Mouse (Mus musculus) heart, adult 2 months (tissue): ENCODE measurements at regions not wholly inside any gene's neighbourhood (a gene's known extent, or its start where the extent isn't known, plus 50 kb on each side); places are given as distances from the start of the nearest gene placed in this dataset.

Experiments used
- DNase-seq, 2 experiments: peaks; one replicate each; pipeline ENCODE4 v3.0.0; 2021
- H3K27ac ChIP-seq: fragments of 200-600 bp; 2 replicates; pipeline ENCODE4 v1.8.1; 2022
- H3K27me3 ChIP-seq: fragments of 200-500 bp; 2 replicates; pipeline ENCODE4 v1.6.1; 2012; ENCODE audit warnings: mild to moderate bottlenecking, low read length, inconsistent platforms, mixed read lengths; ENCODE audit not compliant: control insufficient read depth, insufficient read depth
- H3K36me3 ChIP-seq: fragments of 200-500 bp; 2 replicates; pipeline ENCODE4 v1.6.1; 2012; ENCODE audit warnings: low read length, inconsistent platforms; ENCODE audit not compliant: control insufficient read depth, insufficient read depth
- H3K4me1 ChIP-seq: fragments of 200-500 bp; 2 replicates; pipeline ENCODE4 v1.6.1; 2011; ENCODE audit warnings: low read length; ENCODE audit not compliant: control insufficient read depth, insufficient read depth
- H3K4me3 ChIP-seq: fragments of 200-600 bp; 2 replicates; pipeline ENCODE4 v1.8.1; 2022
- H3K79me2 ChIP-seq: fragments of 200-500 bp; replicated peaks from 2 replicates; pipeline ENCODE4 v1.6.1; 2012; ENCODE audit warnings: mild to moderate bottlenecking, inconsistent platforms, low read length, moderate library complexity, mixed read lengths; ENCODE audit not compliant: control insufficient read depth, insufficient read depth
- H3K9ac ChIP-seq: fragments of 200-500 bp; 2 replicates; pipeline ENCODE4 v1.6.1; 2012; ENCODE audit warnings: low read depth, mild to moderate bottlenecking, control low read depth, inconsistent platforms, low read length, mixed read lengths
- CTCF ChIP-seq: fragments of 200-600 bp; IDR thresholded peaks from 2 replicates; pipeline ENCODE4 v1.8.1; 2022; ENCODE audit warnings: antibody characterized with exemption, mild to moderate bottlenecking, moderate library complexity
- EP300 ChIP-seq: fragments of 200-500 bp; IDR thresholded peaks from 2 replicates; pipeline ENCODE4 v1.6.1; 2011; ENCODE audit warnings: low read depth, low read length, control low read depth; ENCODE audit not compliant: insufficient read depth
- POLR2A ChIP-seq: fragments of 200-500 bp; IDR thresholded peaks from 2 replicates; pipeline ENCODE4 v1.6.1; 2011; ENCODE audit warnings: mild to moderate bottlenecking, low read depth, low read length, control low read depth; ENCODE audit not compliant: insufficient read depth
- WGBS: fragments of 180-500 bp; shearing (Covaris S2); methylation state at CpG from one replicate; pipeline ENCODE4 v1.1.7; 2018; 5-methylcytosine and 5-hydroxymethylcytosine counted together
- intact Hi-C: fragments of 180-260 bp; cut with DNase I; formaldehyde crosslinking; loops from one replicate; pipeline ENCODE4 v1.15.1; 2025

GRCm38 (mm10) chr13:42490956-42491680 is 189.3 kb upstream of the Phactr1 start:
- WGBS: 66% methylated on average over 4 of the region's 4 CpGs
- peaks cover 2% of the 10 kb centered on the region; the same call in 1 of the 2 replicates for H3K36me3 ChIP-seq
- TF ChIP-seq CTCF (no peak), POLR2A (no peak), EP300 (no peak)
- H3K27me3 ChIP-seq: no peaks in the 10 kb centered on the region
- no peaks in the 10 kb centered on the region for H3K79me2 ChIP-seq
- intact Hi-C loops: no loop called here
- H3K27ac ChIP-seq: no peak overlapping the region
- no peak overlapping the region for H3K4me3 ChIP-seq
- peak in 1 of 2 experiments; percentile 12 for DNase-seq
- no peak overlapping the region for H3K9ac ChIP-seq
- H3K4me1 ChIP-seq: peaks cover 3% of the 10 kb centered on the region; the same call in 1 of the 2 replicates

GRCm38 (mm10) chr13:42494371-42494770 is 186.1 kb upstream of the Phactr1 start:
- H3K4me1 ChIP-seq: peaks cover 3% of the 10 kb centered on the region; the same call in 1 of the 2 replicates
- intact Hi-C loops: no loop called here
- TF ChIP-seq CTCF (no peak), POLR2A (no peak), EP300 (no peak)
- H3K4me3 ChIP-seq: no peak overlapping the region
- peak; percentile 18 to 22 for DNase-seq
- peaks cover 2% of the 10 kb centered on the region; the same call in 1 of the 2 replicates for H3K36me3 ChIP-seq
- H3K27ac ChIP-seq: peak overlapping the region; percentile 50
- WGBS: 41% methylated on average over 5 of the region's 5 CpGs
- H3K27me3 ChIP-seq: no peaks in the 10 kb centered on the region
- no peak overlapping the region for H3K9ac ChIP-seq
- no peaks in the 10 kb centered on the region for H3K79me2 ChIP-seq

GRCm38 (mm10) chr13:42498351-42498750 is 182.1 kb upstream of the Phactr1 start:
- Histone ChIP-seq H3K27ac (no peak overlapping the region), H3K27me3 (no peaks in the 10 kb centered on the region), H3K79me2 (no peaks in the 10 kb centered on the region), H3K9ac (no peak overlapping the region), H3K36me3 (peaks cover 2% of the 10 kb centered on the region; the same call in 1 of the 2 replicates), H3K4me1 (peaks cover 3% of the 10 kb centered on the region; the same call in 1 of the 2 replicates), H3K4me3 (no peak overlapping the region)
- peak; percentile 23 to 27 for DNase-seq
- 57% methylated on average over 4 of the region's 4 CpGs for WGBS
- no peak for TF ChIP-seq CTCF
- TF ChIP-seq EP300: no peak
- TF ChIP-seq POLR2A: no peak
- intact Hi-C loops: no loop called here

- Histone ChIP-seq H3K9ac (no peak overlapping the region), H3K27me3 (no peaks in the 10 kb centered on the region), H3K4me1 (no peaks in the 10 kb centered on the region), H3K27ac (no peak overlapping the region), H3K36me3 (no peaks in the 10 kb centered on the region), H3K4me3 (no peak overlapping the region), H3K79me2 (no peaks in the 10 kb centered on the region)
- 88% methylated on average over 5 of the region's 5 CpGs for WGBS
- intact Hi-C loops: no loop called here
- no peak for TF ChIP-seq EP300
- no peak for TF ChIP-seq CTCF
- TF ChIP-seq POLR2A: no peak
- DNase-seq: no peak
These were observed 172.9 kb upstream of the Phactr1 start for GRCm38 (mm10) chr13:42507535-42507934.

GRCm38 (mm10) chr13:42518686-42519085 is 161.7 kb upstream of the Phactr1 start:
- no peaks in the 10 kb centered on the region for H3K79me2 ChIP-seq
- no peak overlapping the region for H3K9ac ChIP-seq
- H3K4me1 ChIP-seq: peaks cover 2% of the 10 kb centered on the region; the same call in 1 of the 2 replicates
- H3K27me3 ChIP-seq: no peaks in the 10 kb centered on the region
- 50% methylated on average over 4 of the region's 4 CpGs for WGBS
- H3K36me3 ChIP-seq: no peaks in the 10 kb centered on the region
- no peak for DNase-seq
- H3K27ac ChIP-seq: peak overlapping the region; percentile 37; the same call in 1 of the 2 replicates
- TF ChIP-seq CTCF (no peak), POLR2A (no peak), EP300 (no peak)
- H3K4me3 ChIP-seq: no peak overlapping the region
- intact Hi-C loops: no loop called here

GRCm38 (mm10) chr13:42522553-42522952 is 157.9 kb upstream of the Phactr1 start:
- intact Hi-C loops: no loop called here
- Histone ChIP-seq H3K27ac (no peak overlapping the region), H3K27me3 (no peaks in the 10 kb centered on the region), H3K4me3 (no peak overlapping the region), H3K4me1 (peaks cover 3% of the 10 kb centered on the region), H3K9ac (no peak overlapping the region), H3K36me3 (peaks cover 5% of the 10 kb centered on the region; the same call in 1 of the 2 replicates), H3K79me2 (no peaks in the 10 kb centered on the region)
- DNase-seq: no peak
- TF ChIP-seq POLR2A (no peak), CTCF (no peak), EP300 (no peak)
